Mouse (Mus musculus) layer of hippocampus, adult 2 months (tissue): ENCODE measurements at regions not wholly inside any gene's neighbourhood (a gene's known extent, or its start where the extent isn't known, plus 50 kb on each side); places are given as distances from the start of the nearest gene placed in this dataset.

ENCODE experiments used
- DNase-seq, 2 experiments: peaks; one replicate each; pipeline ENCODE4 v3.0.0; 2022; ENCODE audit warnings: low spot score in 2 of 2
- H3K27ac ChIP-seq: fragments of 200-600 bp; 2 replicates; pipeline ENCODE4 v1.8.1; 2022
- H3K4me3 ChIP-seq: fragments of 200-600 bp; 2 replicates; pipeline ENCODE4 v1.8.1; 2022; ENCODE audit warnings: mild to moderate bottlenecking
- CTCF ChIP-seq: fragments of 200-600 bp; conservative IDR thresholded peaks from 2 replicates; pipeline ENCODE4 v1.8.1; 2022; ENCODE audit warnings: antibody characterized with exemption, mild to moderate bottlenecking, moderate library complexity

GRCm38 (mm10) chr19:49860761-49861160, 817.7 kb downstream of the Sorcs1 start:
- H3K27ac ChIP-seq = no peak overlapping the region

DNA sequence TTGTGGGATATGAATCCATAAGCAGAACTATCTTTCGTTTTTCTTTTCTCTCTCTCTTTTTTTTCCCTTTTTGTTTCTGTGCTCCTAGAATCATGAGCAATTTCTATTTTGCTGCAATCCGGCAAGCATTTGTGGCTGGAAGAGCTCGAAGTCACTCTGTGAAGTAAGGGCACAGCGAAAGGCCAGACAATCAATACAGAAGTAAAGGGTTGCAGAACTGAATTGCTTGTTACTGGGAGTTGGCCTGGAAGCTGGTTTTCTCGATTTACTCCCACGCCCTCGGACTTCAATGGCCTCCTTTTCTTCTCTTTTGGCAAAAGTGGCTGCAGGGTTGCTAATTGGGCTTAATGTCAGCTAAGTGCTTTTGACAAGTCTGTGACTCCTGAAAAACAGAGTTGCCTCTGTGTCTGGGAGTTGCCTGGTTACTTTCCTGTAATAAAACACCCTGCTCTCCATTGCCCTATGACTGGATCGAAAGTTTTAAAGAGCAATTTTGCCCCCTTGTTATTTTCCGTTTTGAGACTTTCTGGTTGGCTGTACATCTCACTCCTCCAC, 822.9 kb downstream of the Sorcs1 start:
- TF ChIP-seq CTCF = no peak
- Histone ChIP-seq H3K27ac (no peak overlapping the region), H3K4me3 (no peak overlapping the region)
- peak in 1 of 2 experiments; percentile 26 for DNase-seq

More at GRCm38 (mm10) chr19:49860761-49861160, 817.7 kb downstream of the Sorcs1 start:
- 0 out of 2 replicates have a peak overlapping the region, but pooled peaks have one; percentile 8 for H3K4me3 ChIP-seq
- DNase-seq = peak; percentile 11
- no peak for TF ChIP-seq CTCF

DNA sequence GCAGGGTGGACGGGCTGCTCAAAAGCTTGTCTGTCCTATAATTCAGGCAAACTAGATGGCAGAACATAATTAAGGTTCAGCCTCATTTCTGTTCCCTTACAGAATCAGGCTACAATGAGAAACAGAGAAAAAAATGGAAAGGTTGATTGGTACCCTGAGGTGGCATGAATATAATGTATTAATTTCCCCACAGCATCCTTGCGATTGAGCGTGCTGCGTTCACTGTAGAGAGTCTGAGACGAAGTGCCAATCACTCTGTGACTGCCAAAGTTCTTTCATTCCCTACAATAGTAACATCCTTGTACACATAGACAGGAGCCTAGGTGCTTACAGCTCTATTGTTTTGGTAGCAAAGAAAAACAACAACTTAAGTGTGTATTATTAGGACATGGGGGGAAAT, 836.5 kb downstream of the Sorcs1 start:
- DNase-seq = no peak
- Histone ChIP-seq H3K4me3 (no peak overlapping the region), H3K27ac (no peak overlapping the region)
- no peak for TF ChIP-seq CTCF

DNA sequence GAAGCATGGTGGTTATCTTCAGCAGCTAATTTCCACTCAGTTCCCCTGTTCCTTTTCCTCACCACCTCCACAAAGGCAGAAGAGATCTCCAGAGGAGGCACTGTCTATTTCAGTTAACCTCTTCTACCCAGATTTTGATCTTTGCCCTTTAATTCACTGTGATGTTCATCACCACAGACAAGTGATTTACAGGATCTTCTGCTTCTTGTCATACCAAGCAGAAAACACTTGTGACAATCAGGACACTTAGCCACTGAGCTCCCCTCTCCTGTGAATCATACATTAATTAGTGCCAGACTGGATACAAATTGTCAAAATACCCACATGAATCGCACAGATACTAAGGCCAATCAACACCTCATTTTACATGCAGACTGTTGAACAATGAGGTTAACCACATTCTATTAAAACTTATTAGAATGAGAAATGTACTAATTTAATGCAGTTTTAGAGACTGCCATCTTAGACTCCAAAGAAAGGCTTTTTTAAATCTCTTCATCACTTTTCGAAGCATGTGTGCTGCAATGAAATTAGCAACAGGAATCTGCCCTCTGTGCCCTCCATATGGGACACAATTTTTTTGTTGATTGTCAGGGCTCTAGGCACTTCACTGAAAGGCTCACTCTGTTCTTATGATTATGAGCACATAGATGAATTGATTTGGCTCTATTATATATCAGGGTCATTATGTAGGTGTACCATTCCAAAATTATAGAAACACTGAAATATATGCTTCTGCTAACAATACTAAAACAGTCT, 839.1 kb downstream of the Sorcs1 start:
- no peak for DNase-seq
- Histone ChIP-seq H3K27ac (no peak overlapping the region), H3K4me3 (no peak overlapping the region)
- no peak for TF ChIP-seq CTCF

- no peak for TF ChIP-seq CTCF
- Histone ChIP-seq H3K27ac (no peak overlapping the region), H3K4me3 (no peak overlapping the region)
- no peak for DNase-seq
Observed at GRCm38 (mm10) chr19:49830918-49831317, 847.5 kb downstream of the Sorcs1 start.

DNA sequence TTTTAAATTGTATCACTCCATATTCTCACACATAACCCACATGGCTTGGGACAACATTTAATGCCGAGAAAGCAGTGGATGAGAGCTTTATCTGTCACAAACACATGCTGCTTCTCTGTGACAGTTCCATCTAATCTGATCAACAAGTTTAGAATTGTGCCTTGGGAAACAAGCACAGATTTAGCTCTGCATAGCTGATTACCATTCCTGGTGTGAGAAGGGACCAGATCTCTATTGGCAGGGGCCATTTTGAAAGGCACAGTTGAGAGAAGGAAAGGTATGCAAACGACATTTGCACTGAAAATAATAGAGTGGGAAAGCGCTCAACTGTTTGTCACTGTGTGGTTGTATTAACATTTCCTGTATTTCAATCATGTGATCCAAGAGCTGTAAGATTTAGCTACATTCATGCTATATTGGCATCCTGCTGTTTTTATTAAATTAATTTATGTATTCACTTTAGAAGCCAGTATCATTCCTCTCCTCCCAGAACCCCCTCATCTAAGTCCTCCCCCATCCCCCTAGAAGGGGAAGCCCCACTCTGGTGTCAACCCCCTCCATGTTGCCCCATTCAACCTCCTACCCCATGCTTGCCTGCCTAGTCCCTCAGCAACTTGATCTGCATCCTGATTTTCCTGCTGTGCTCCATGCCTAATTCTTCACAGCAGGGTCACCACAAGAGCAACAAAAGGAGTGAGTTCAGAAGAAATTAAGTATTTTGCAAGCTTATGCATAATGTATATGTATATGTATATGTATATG, 872.6 kb downstream of the Sorcs1 start:
- no peak overlapping the region for H3K27ac ChIP-seq
- DNase-seq = no peak
- no peak for TF ChIP-seq CTCF
- no peak overlapping the region for H3K4me3 ChIP-seq
